Mouse (Mus musculus): Measurements from ENCODE around the gene Ifitm2. TPM values are rescaled to one million over a fixed set of nuclear protein-coding genes. Genes with fewer than 3 reads are reported as not detected.

Gene Ifitm2
- polyA plus RNA-seq, 1 experiment from 2014 or later = 126 TPM

DNA sequence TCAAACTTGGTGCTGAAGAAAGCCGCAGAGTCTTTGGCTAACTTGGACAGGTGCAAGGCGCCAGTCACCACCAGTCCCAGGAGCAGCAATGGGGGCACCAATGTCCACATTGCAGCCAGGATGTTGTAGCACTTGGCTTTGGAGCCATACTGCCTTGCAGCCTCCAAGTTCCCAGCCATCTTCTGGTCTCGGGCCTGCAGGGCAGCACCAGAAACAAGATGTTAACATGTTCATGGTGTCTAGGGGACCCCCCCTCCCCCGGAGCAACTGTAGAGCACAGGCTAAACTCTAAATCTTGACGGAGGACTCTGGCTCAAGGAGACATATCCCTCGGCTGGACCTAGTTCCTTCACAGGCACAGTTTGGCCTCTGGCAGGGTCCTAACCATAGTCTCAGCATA lies 6.5 kb downstream of the Ifitm2 start:
- H3K36me3 ChIP-seq = no peaks in the 10 kb centered on the region
- no peaks in the 10 kb centered on the region for H3K4me1 ChIP-seq
- ATAC-seq (replicated peaks) = no peak
- H3K27me3 ChIP-seq = no peaks in the 10 kb centered on the region
- no peak overlapping the region for H3K27ac ChIP-seq (replicated peaks)
- no peak overlapping the region for H3K4me3 ChIP-seq
- H3K4me2 ChIP-seq (replicated peaks) = no peak overlapping the region
- no peaks in the 10 kb centered on the region for H3K9me3 ChIP-seq
- no peak overlapping the region for H3K9ac ChIP-seq (replicated peaks)
- whole genome bisulfite sequencing = 90% methylated on average over 6 of the region's 6 CpGs

- H3K4me2 ChIP-seq (replicated peaks) = no peak overlapping the region
- H3K36me3 ChIP-seq = no peaks in the 10 kb centered on the region
- 94% methylated on average over 8 of the region's 8 CpGs for WGBS
- H3K4me3 ChIP-seq = no peak overlapping the region
- no peak for ATAC-seq (replicated peaks)
- no peaks in the 10 kb centered on the region for H3K4me1 ChIP-seq
- no peaks in the 10 kb centered on the region for H3K27me3 ChIP-seq
- H3K27ac ChIP-seq (replicated peaks) = no peak overlapping the region
- no peaks in the 10 kb centered on the region for H3K9me3 ChIP-seq
- H3K9ac ChIP-seq (replicated peaks) = no peak overlapping the region
Measured at GRCm38 (mm10) chr7:140948161-140948560, 7.6 kb downstream of the Ifitm2 start.

- Histone ChIP-seq H3K36me3 (no peaks in the 10 kb centered on the region), H3K9me3 (no peaks in the 10 kb centered on the region), H3K4me3 (no peak overlapping the region), H3K4me1 (peaks cover 6% of the 10 kb centered on the region), H3K27ac (replicated peaks) (no peak overlapping the region), H3K4me2 (replicated peaks) (no peak overlapping the region), H3K9ac (replicated peaks) (no peak overlapping the region), H3K27me3 (no peaks in the 10 kb centered on the region)
- ATAC-seq (replicated peaks) = no peak
- 84% methylated on average over 7 of the region's 7 CpGs for WGBS
Measured at GRCm38 (mm10) chr7:140946980-140947379, 8.8 kb downstream of the Ifitm2 start.

DNA sequence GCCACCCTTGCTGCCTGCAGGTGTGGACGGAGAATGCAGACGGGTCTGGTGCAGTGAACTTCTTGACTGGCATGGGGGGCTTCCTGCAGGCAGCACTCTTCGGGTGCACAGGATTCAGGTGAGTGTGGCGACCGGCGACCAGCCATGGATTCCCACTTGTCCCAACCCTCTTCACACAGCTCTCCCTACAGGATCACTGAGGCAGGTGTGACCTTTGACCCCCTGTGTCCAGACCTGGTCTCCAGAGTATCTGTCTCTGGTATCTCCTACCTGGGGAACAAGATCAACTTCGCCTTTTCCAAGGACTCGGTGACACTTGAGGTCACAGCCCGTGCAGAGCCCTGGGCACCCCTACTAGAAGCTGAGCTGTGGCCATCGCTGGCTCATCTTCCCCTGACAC lies 9.5 kb downstream of the Ifitm2 start:
- H3K36me3 ChIP-seq = no peaks in the 10 kb centered on the region
- ATAC-seq (replicated peaks) = no peak
- 96% methylated on average over 10 of the region's 10 CpGs for WGBS
- H3K9me3 ChIP-seq = no peaks in the 10 kb centered on the region
- no peak overlapping the region for H3K4me2 ChIP-seq (replicated peaks)
- H3K27ac ChIP-seq (replicated peaks) = no peak overlapping the region
- peaks cover 10% of the 10 kb centered on the region for H3K4me1 ChIP-seq
- no peaks in the 10 kb centered on the region for H3K27me3 ChIP-seq
- H3K9ac ChIP-seq (replicated peaks) = no peak overlapping the region
- H3K4me3 ChIP-seq = no peak overlapping the region

- no peak overlapping the region for H3K4me2 ChIP-seq (replicated peaks)
- no peak overlapping the region for H3K27ac ChIP-seq (replicated peaks)
- no peaks in the 10 kb centered on the region for H3K9me3 ChIP-seq
- H3K4me3 ChIP-seq = no peak overlapping the region
- H3K27me3 ChIP-seq = no peaks in the 10 kb centered on the region
- H3K36me3 ChIP-seq = no peaks in the 10 kb centered on the region
- peaks cover 13% of the 10 kb centered on the region for H3K4me1 ChIP-seq
- 94% methylated on average over 5 of the region's 5 CpGs for WGBS
- no peak overlapping the region for H3K9ac ChIP-seq (replicated peaks)
- no peak for ATAC-seq (replicated peaks)
Measured at GRCm38 (mm10) chr7:140945247-140945646, 10.5 kb downstream of the Ifitm2 start.

DNA sequence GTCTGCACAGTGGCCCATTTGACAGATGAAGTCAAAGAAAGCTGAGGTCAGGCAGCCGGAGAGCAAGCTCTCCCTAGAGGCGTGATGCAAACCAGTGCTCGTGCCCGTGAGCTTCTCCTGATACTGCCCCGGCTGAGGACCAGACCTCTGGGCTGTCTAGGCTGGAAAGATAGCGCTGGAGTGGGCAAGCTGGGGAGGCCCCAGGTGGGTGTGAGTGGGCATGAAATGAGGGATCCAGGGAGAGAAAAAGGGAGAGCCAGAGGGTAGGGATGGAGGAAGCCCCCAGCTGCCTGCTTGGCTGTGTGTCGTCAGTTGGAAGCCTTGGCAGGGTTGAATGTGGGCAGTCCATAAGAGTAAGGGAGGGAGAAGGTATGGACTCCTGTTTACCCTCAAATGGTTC lies 11.6 kb downstream of the Ifitm2 start:
- no peaks in the 10 kb centered on the region for H3K27me3 ChIP-seq
- H3K4me2 ChIP-seq (replicated peaks) = no peak overlapping the region
- peaks cover 13% of the 10 kb centered on the region for H3K4me1 ChIP-seq
- H3K36me3 ChIP-seq = no peaks in the 10 kb centered on the region
- no peak overlapping the region for H3K9ac ChIP-seq (replicated peaks)
- ATAC-seq (replicated peaks) = no peak
- no peak overlapping the region for H3K27ac ChIP-seq (replicated peaks)
- no peak overlapping the region for H3K4me3 ChIP-seq
- 86% methylated on average over 7 of the region's 7 CpGs for WGBS
- H3K9me3 ChIP-seq = no peaks in the 10 kb centered on the region

DNA sequence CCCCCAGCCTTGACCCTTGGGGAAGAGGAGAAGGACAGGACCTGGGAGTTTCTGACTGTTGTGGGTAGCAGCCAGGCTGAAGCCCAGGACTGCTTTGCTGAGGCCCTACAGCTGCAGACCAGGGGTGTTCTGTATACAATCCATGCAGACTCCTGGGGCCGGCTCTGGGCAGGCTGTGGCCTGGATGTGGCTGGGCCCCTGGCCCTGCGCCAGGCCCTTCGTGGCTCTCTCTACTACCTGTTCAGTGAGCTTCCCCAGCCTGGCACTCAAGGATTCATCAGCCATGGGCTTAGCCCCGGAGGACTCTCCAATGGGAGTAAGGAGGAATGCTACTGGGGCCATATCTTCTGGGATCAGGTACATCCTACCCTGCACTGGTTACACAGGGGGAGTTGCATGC lies 12.4 kb downstream of the Ifitm2 start:
- Histone ChIP-seq H3K27me3 (no peaks in the 10 kb centered on the region), H3K9me3 (no peaks in the 10 kb centered on the region), H3K4me2 (replicated peaks) (no peak overlapping the region), H3K4me1 (peaks cover 13% of the 10 kb centered on the region), H3K4me3 (no peak overlapping the region), H3K9ac (replicated peaks) (no peak overlapping the region), H3K27ac (replicated peaks) (no peak overlapping the region), H3K36me3 (no peaks in the 10 kb centered on the region)
- 91% methylated on average over 4 of the region's 4 CpGs for whole genome bisulfite sequencing
- ATAC-seq (replicated peaks) = no peak

DNA sequence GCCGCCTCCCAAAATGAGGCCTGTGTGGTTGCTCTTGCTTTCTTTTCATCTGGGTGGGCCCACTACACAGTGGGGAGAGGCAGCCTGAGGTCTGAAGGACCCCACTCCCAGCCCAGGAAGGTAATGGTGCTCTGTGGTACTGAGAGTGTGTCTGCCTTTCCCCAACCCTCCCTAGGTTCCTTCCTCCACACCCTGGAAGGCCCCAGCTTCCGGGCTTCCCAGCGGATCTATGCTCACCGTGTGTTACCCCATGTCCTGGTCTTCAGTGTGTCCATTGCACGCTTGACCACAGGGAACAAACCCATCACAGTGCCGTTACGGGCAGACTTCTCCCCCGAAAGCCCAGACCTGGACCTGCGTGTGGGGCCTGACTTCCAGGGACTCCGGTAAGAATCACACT lies 13.0 kb downstream of the Ifitm2 start:
- Histone ChIP-seq H3K9ac (replicated peaks) (no peak overlapping the region), H3K36me3 (no peaks in the 10 kb centered on the region), H3K27me3 (no peaks in the 10 kb centered on the region), H3K27ac (replicated peaks) (no peak overlapping the region), H3K9me3 (no peaks in the 10 kb centered on the region), H3K4me3 (no peak overlapping the region), H3K4me2 (replicated peaks) (no peak overlapping the region), H3K4me1 (peaks cover 13% of the 10 kb centered on the region)
- ATAC-seq (replicated peaks) = no peak
- WGBS = 94% methylated on average over 10 of the region's 10 CpGs

- Histone ChIP-seq H3K27ac (replicated peaks) (no peak overlapping the region), H3K4me1 (peaks cover 13% of the 10 kb centered on the region), H3K4me2 (replicated peaks) (peak overlapping the region; percentile 50), H3K9me3 (no peaks in the 10 kb centered on the region), H3K4me3 (peak overlapping the region; percentile 47), H3K36me3 (no peaks in the 10 kb centered on the region), H3K27me3 (no peaks in the 10 kb centered on the region), H3K9ac (replicated peaks) (no peak overlapping the region; the same call in 1 of the 2 replicates)
- WGBS = 62% methylated on average over 9 of the region's 9 CpGs
- 0 out of 2 replicates have a peak, but pooled peaks have one; percentile 9 for ATAC-seq (replicated peaks)
Measured at GRCm38 (mm10) chr7:140942341-140942740, 13.4 kb downstream of the Ifitm2 start.

- 3% methylated on average over 33 of the region's 33 CpGs for WGBS
- Histone ChIP-seq H3K27me3 (no peaks in the 10 kb centered on the region), H3K4me2 (replicated peaks) (peak within 1 kb of the TSS; percentile 50), H3K36me3 (no peaks in the 10 kb centered on the region), H3K4me1 (peaks cover 13% of the 10 kb centered on the region), H3K9me3 (no peaks in the 10 kb centered on the region), H3K27ac (replicated peaks) (0 out of 2 replicates have a peak within 1 kb of the TSS, but pooled peaks have one; percentile 12), H3K9ac (replicated peaks) (peak within 1 kb of the TSS; percentile 50), H3K4me3 (peak within 1 kb of the TSS; percentile 47)
- ATAC-seq (replicated peaks) = peak; percentile 93
Measured at GRCm38 (mm10) chr7:140941222-140942051, 14.3 kb downstream of the Ifitm2 start, which contains the start of gene Pgghg. Pgghg (plus strand) TSS chr7:140941391.

- Histone ChIP-seq H3K27ac (replicated peaks) (no peak overlapping the region), H3K36me3 (no peaks in the 10 kb centered on the region), H3K4me3 (no peak overlapping the region), H3K9ac (replicated peaks) (no peak overlapping the region), H3K27me3 (no peaks in the 10 kb centered on the region), H3K4me2 (replicated peaks) (no peak overlapping the region), H3K9me3 (no peaks in the 10 kb centered on the region), H3K4me1 (peaks cover 13% of the 10 kb centered on the region)
- ATAC-seq (replicated peaks) = no peak
- WGBS = 11% methylated on average over 8 of the region's 8 CpGs
Measured at GRCm38 (mm10) chr7:140939669-140940171, 16.1 kb downstream of the Ifitm2 start.

GRCm38 (mm10) chr7:140938896-140939295 lies 16.9 kb downstream of the Ifitm2 start:
- Histone ChIP-seq H3K27ac (replicated peaks) (no peak overlapping the region), H3K36me3 (no peaks in the 10 kb centered on the region), H3K9me3 (no peaks in the 10 kb centered on the region), H3K4me1 (peaks cover 13% of the 10 kb centered on the region), H3K27me3 (no peaks in the 10 kb centered on the region), H3K4me3 (no peak overlapping the region), H3K4me2 (replicated peaks) (no peak overlapping the region), H3K9ac (replicated peaks) (no peak overlapping the region)
- ATAC-seq (replicated peaks) = no peak
- 28% methylated on average over 2 of the region's 2 CpGs for WGBS
